Mouse (Mus musculus) midbrain, embryonic 15.5 days (tissue): ENCODE results near the gene Krtap4-2. TPM values are rescaled to one million over a fixed set of nuclear protein-coding genes. Genes with fewer than 3 reads are reported as not detected.

Experiments used
- polyA plus RNA-seq: library from polyadenylated mRNA; unstranded; fragments of >200 nt; fragmentation: Nextera tagmentation; extraction: Ambion mirVana; gene quantifications from 2 replicates; pipeline ENCODE4 v1.2.1, GENCODE M21; 2015

The Krtap4-2 gene
- polyA plus RNA-seq, 1 experiment from 2014 or later = not detected

Other genes with a start within 250 kb of the Krtap4-2 start
- 24.4 and 25.0 TPM in 2 replicates for gene Krt10, start 245.7 kb downstream of the Krtap4-2 start, polyA plus RNA-seq
- 0.14 and 0.23 TPM in 2 replicates for gene Krt12, start 212.8 kb downstream of the Krtap4-2 start, polyA plus RNA-seq
- gene Krt20, start 196.9 kb downstream of the Krtap4-2 start, polyA plus RNA-seq = 0.19 and 0.20 TPM in 2 replicates
- 0.18 TPM in 1 of 2 replicates, not detected in the other for gene Krt23, start 141.9 kb downstream of the Krtap4-2 start, polyA plus RNA-seq
- not detected in 2 replicates for gene Krt39, start 113.7 kb downstream of the Krtap4-2 start, polyA plus RNA-seq
- gene Krt40, start 91.9 kb downstream of the Krtap4-2 start, polyA plus RNA-seq = not detected in 2 replicates
- gene Krtap3-3, start 84.2 kb downstream of the Krtap4-2 start, polyA plus RNA-seq = not detected in 2 replicates
- not detected in 2 replicates for gene Krtap3-2, start 78.2 kb downstream of the Krtap4-2 start, polyA plus RNA-seq
- not detected in 2 replicates for gene Gm11939, start 75.6 kb downstream of the Krtap4-2 start, polyA plus RNA-seq
- gene Krtap3-1, start 68.5 kb downstream of the Krtap4-2 start, polyA plus RNA-seq = not detected in 2 replicates
- gene Krtap1-5, start 54.1 kb downstream of the Krtap4-2 start, polyA plus RNA-seq = not detected in 2 replicates
- gene Krtap1-4, start 51.4 kb downstream of the Krtap4-2 start, polyA plus RNA-seq = not detected in 2 replicates
- gene Krtap1-3, start 43.7 kb downstream of the Krtap4-2 start, polyA plus RNA-seq = not detected in 2 replicates
- not detected in 2 replicates for gene Krtap9-3, start 37.0 kb downstream of the Krtap4-2 start, polyA plus RNA-seq
- not detected in 2 replicates for gene Gm11938, start 31.8 kb downstream of the Krtap4-2 start, polyA plus RNA-seq
- not detected in 2 replicates for gene Gm11937, start 24.9 kb downstream of the Krtap4-2 start, polyA plus RNA-seq
- gene Krtap2-4, start 20.2 kb downstream of the Krtap4-2 start, polyA plus RNA-seq = not detected in 2 replicates
- not detected in 2 replicates for gene Gm11562, start 14.6 kb downstream of the Krtap4-2 start, polyA plus RNA-seq
- not detected in 2 replicates for gene Krtap4-1, start 6.8 kb downstream of the Krtap4-2 start, polyA plus RNA-seq
- gene Krtap4-7, start 9.0 kb upstream of the Krtap4-2 start, polyA plus RNA-seq = not detected in 2 replicates
- not detected in 2 replicates for gene Gm11555, start 15.2 kb upstream of the Krtap4-2 start, polyA plus RNA-seq
- not detected in 2 replicates for gene Gm11563, start 23.9 kb upstream of the Krtap4-2 start, polyA plus RNA-seq
- not detected in 2 replicates for gene Krtap4-6, start 30.9 kb upstream of the Krtap4-2 start, polyA plus RNA-seq
- gene Gm14190, start 55.7 kb upstream of the Krtap4-2 start, polyA plus RNA-seq = not detected in 2 replicates
- gene Gm14180, start 99.2 kb upstream of the Krtap4-2 start, polyA plus RNA-seq = not detected in 2 replicates
- gene Gm11595, start 137.8 kb upstream of the Krtap4-2 start, polyA plus RNA-seq = not detected in 2 replicates
- gene Krtap4-8, start 145.6 kb upstream of the Krtap4-2 start, polyA plus RNA-seq = not detected in 2 replicates
- gene Krtap4-9, start 150.1 kb upstream of the Krtap4-2 start, polyA plus RNA-seq = not detected in 2 replicates
- not detected in 2 replicates for gene Gm11596, start 158.4 kb upstream of the Krtap4-2 start, polyA plus RNA-seq
- not detected in 2 replicates for gene Gm11569, start 163.8 kb upstream of the Krtap4-2 start, polyA plus RNA-seq
- gene Gm11554, start 169.4 kb upstream of the Krtap4-2 start, polyA plus RNA-seq = not detected in 2 replicates
- gene Krtap4-13, start 174.8 kb upstream of the Krtap4-2 start, polyA plus RNA-seq = not detected in 2 replicates
- not detected in 2 replicates for gene Gm11564, start 180.6 kb upstream of the Krtap4-2 start, polyA plus RNA-seq
- gene 2300003K06Rik, start 203.0 kb upstream of the Krtap4-2 start, polyA plus RNA-seq = not detected in 2 replicates
- not detected in 2 replicates for gene Krtap4-16, start 216.5 kb upstream of the Krtap4-2 start, polyA plus RNA-seq
- not detected in 2 replicates for gene Gm11568, start 222.8 kb upstream of the Krtap4-2 start, polyA plus RNA-seq
- not detected in 2 replicates for gene Gm11559, start 229.4 kb upstream of the Krtap4-2 start, polyA plus RNA-seq
- not detected in 2 replicates for gene Krtap9-1, start 238.3 kb upstream of the Krtap4-2 start, polyA plus RNA-seq
- not detected in 2 replicates for gene Gm11567, start 244.1 kb upstream of the Krtap4-2 start, polyA plus RNA-seq